Mouse (Mus musculus) hematopoietic stem cell, adult 5-6 weeks (primary cell): ENCODE measurements at regions not wholly inside any gene's neighbourhood (a gene's known extent, or its start where the extent isn't known, plus 50 kb on each side); places are given as distances from the start of the nearest gene placed in this dataset.
"Not testable (repeated sequence)": the region's sequence is repeated elsewhere in the genome, so short reads cannot be mapped to it uniquely, and the experiment has no call there.

ENCODE experiments used
- ATAC-seq, 2 experiments: fragments of 125-278 bp in 1 of 2; replicated peaks in 1 of 2; 2 replicates each; pipeline ENCODE4 v1.8.0; 2016 to 2017; ENCODE audit warnings: inconsistent platforms in 2 of 2, mild to moderate bottlenecking in 2 of 2, moderate number of reproducible peaks in 2 of 2, low read depth in 1 of 2, moderate TSS enrichment in 1 of 2; ENCODE audit not compliant: low FRiP score in 2 of 2, poor library complexity in 2 of 2, severe bottlenecking in 2 of 2, insufficient read depth in 1 of 2, low TSS enrichment in 1 of 2

GRCm38 (mm10) chr15:43758256-43758655 lies 3624.1 kb downstream of the 9330182O14Rik start:
- ATAC-seq = peak; percentile 66 to 82; a peak in 3 of 4 replicates

- no peak for ATAC-seq
These were observed 3630.4 kb downstream of the 9330182O14Rik start for GRCm38 (mm10) chr15:43764606-43765005.

- ATAC-seq = peak; percentile 71 to 76; a peak in 3 of 4 replicates
These were observed 3638.6 kb downstream of the 9330182O14Rik start for GRCm38 (mm10) chr15:43772718-43773117.

GRCm38 (mm10) chr15:43782126-43782632 lies 3648.0 kb downstream of the 9330182O14Rik start:
- ATAC-seq = not testable (repeated sequence)

- ATAC-seq = no peak
These were observed 3650.0 kb downstream of the 9330182O14Rik start for GRCm38 (mm10) chr15:43784171-43784570.

GRCm38 (mm10) chr15:43803342-43803741 lies 3669.2 kb downstream of the 9330182O14Rik start:
- ATAC-seq = no peak
